Mouse (Mus musculus) gastrocnemius, postnatal 10 days (tissue): ENCODE results near the gene Gm4788. TPM values are rescaled to one million over a fixed set of nuclear protein-coding genes. Genes with fewer than 3 reads are reported as not detected.
"Not testable (repeated sequence)": the region's sequence is repeated elsewhere in the genome, so short reads cannot be mapped to it uniquely, and the experiment has no call there.

Experiments
- DNase-seq: peaks from one replicate; pipeline ENCODE4 v3.0.0; 2021; ENCODE audit warnings: mixed read lengths
- long read RNA-seq, 2 experiments: library from polyadenylated mRNA; stranded (forward); transcript quantifications; one replicate each; pipeline ENCODE4 v2.0.0; 2021
- total RNA-seq, 2 experiments: library from RNA; stranded (reverse); gene quantifications; 2 replicates each; pipeline ENCODE4 v1.2.3; 2021

The Gm4788 gene
- under 1 TPM in 1 of 2 experiments, not detected in 1; 0.14 TPM for total RNA-seq
- long read RNA-seq, experiment 1 = 0 reads
- long read RNA-seq, experiment 2 = 0 reads

- no peak for DNase-seq
Observed at GRCm38 (mm10) chr1:139781143-139781542, at the start of gene Gm4788. Gm4788 (minus strand) TSS chr1:139781243.

DNA sequence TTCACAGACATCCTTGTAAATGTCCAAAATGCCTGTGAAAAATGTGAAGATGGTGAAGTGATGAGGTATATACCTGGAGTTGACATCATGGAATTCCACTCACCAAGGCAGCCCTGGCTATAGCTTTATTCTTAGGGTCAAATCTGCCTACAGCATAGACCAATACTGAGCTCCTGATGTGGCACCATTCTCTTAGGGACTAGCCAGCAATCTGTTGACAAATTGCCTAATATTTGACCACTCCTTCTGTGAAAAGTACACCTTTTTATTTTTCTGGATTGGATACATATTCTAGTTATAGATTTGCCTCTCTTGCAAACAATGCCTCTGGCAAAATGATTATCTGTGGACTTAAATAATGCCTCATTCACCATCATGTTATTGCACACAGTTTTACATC is 27.6 kb upstream of the Gm4788 start:
- DNase-seq = no peak

DNA sequence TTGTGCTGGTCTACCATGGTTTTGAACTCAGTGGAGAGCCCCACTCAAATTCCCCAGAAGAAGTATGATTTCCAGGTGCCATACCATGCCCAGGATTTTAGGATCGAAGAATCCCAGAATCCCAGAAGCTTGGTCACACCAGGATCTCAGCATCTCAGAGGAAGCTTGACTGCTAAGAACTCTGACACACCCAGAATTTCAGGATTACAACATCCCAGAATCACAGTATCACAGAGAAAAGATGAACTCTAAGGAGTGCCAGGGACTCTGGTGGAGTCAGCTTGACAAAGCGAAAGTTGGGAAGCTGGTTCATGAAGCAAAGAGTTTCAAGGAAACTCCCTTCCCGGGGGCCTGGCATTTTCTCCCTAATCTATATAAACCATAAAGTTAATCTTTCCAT is 11.1 kb downstream of the Gm4788 start:
- DNase-seq = not testable (repeated sequence)

DNA sequence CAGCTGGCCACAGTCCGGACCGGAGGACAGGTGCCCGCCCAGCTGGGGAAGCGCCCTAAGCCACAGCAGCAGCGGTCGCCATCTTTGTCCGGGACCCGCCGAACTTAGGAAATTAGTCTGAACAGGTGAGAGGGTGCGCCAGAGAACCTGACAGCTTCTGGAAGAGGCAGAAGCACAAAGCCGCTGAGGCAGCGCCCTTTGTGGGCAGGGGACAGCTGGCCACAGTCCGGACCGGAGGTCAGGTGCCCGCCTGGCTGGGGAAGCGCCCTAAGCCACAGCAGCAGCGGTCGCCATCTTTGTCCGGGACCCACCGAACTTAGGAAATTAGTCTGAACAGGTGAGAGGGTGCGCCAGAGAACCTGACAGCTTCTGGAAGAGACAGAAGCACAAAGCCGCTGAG is 64.4 kb downstream of the Gm4788 start:
- DNase-seq = not testable (repeated sequence)

- not testable (repeated sequence) for DNase-seq
Observed at GRCm38 (mm10) chr1:139716249-139716648, 64.8 kb downstream of the Gm4788 start.

- not testable (repeated sequence) for DNase-seq
Observed at GRCm38 (mm10) chr1:139649921-139650320, 131.1 kb downstream of the Gm4788 start.

Other genes starting within 250 kb of the Gm4788 start
- gene Cfhr1, start 221.0 kb downstream of the Gm4788 start, total RNA-seq = not detected
- under 1 TPM in 1 of 2 experiments, not detected in 1; 0.34 TPM for gene Cfhr2, start 77.5 kb upstream of the Gm4788 start, total RNA-seq